Mouse (Mus musculus) cerebellum, adult 2 months (tissue): ENCODE data around the gene Mapk11. TPM values are rescaled to one million over a fixed set of nuclear protein-coding genes. Genes with fewer than 3 reads are reported as not detected.

ENCODE experiments used
- DNase-seq, 2 experiments: peaks; one replicate each; pipeline ENCODE4 v3.0.0; 2021
- H3K27ac ChIP-seq: fragments of 200-500 bp; 2 replicates; pipeline ENCODE4 v1.5.1; 2012; ENCODE audit warnings: low read length, control low read depth, inconsistent platforms; ENCODE audit not compliant: insufficient read depth
- H3K27me3 ChIP-seq: fragments of 200-500 bp; 2 replicates; pipeline ENCODE4 v1.6.1; 2012; ENCODE audit warnings: inconsistent platforms, mild to moderate bottlenecking, low read length, moderate library complexity; ENCODE audit not compliant: control insufficient read depth, insufficient read depth
- H3K4me1 ChIP-seq: fragments of 200-500 bp; 2 replicates; pipeline ENCODE4 v1.6.1; 2011; ENCODE audit warnings: low read length; ENCODE audit not compliant: control insufficient read depth, insufficient read depth
- H3K4me3 ChIP-seq: fragments of 200-500 bp; replicated peaks from 2 replicates; pipeline ENCODE3; 2011; ENCODE audit warnings: mild to moderate bottlenecking, low read depth, low read length, control low read depth; ENCODE audit not compliant: insufficient read depth
- CTCF ChIP-seq: fragments of 200-500 bp; IDR thresholded peaks from 2 replicates; pipeline ENCODE4 v1.5.1; 2011; ENCODE audit warnings: low read depth, mild to moderate bottlenecking, control low read depth, low read length, moderate library complexity, borderline replicate concordance; ENCODE audit not compliant: insufficient read depth
- POLR2A ChIP-seq: fragments of 200-500 bp; IDR thresholded peaks from 2 replicates; pipeline ENCODE4 v1.6.1; 2011; ENCODE audit warnings: low read length, control low read depth, borderline replicate concordance; ENCODE audit not compliant: insufficient read depth
- WGBS: fragments of 180-500 bp; shearing (Covaris S2); methylation state at CpG from one replicate; pipeline ENCODE4 v1.1.7; 2018; 5-methylcytosine and 5-hydroxymethylcytosine counted together
- polyA plus RNA-seq: library from polyadenylated mRNA; depleted of rRNA; stranded (reverse); fragments of >200 nt; gene quantifications from 2 replicates; pipeline ENCODE4 v1.2.3, GENCODE M21; 2012

Gene Mapk11
- polyA plus RNA-seq, 1 experiment: 64.1 TPM

DNA sequence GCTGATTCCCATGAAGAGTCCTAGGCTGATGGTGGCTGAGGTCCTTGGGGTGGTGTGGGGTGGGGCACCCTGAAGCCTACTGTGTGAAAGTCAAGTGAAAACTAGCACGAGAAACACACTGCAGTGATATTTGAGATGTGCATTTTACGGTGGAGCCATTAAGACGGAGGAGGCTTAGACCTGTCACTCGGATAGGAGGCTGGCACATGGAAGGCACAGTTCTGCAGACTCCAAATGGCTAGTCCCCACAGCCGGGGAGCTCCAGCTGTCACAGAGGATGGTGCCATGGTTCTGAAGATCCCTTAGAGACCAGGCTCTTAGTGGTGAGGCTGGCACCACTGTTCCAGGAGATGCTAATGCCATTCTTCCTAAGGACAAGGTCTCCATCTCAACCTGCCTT is 33.4 kb upstream of the Mapk11 start:
- 11% methylated on average over 5 of the region's 5 CpGs for WGBS
- DNase-seq: peak in 1 of 2 experiments; percentile 43
- peaks cover 34% of the 10 kb centered on the region; the same call in 1 of the 2 replicates for H3K4me1 ChIP-seq
- H3K4me3 ChIP-seq: no peak overlapping the region
- no peak for TF ChIP-seq CTCF
- no peak for TF ChIP-seq POLR2A
- peak overlapping the region; percentile 27 for H3K27ac ChIP-seq
- H3K27me3 ChIP-seq: no peaks in the 10 kb centered on the region

DNA sequence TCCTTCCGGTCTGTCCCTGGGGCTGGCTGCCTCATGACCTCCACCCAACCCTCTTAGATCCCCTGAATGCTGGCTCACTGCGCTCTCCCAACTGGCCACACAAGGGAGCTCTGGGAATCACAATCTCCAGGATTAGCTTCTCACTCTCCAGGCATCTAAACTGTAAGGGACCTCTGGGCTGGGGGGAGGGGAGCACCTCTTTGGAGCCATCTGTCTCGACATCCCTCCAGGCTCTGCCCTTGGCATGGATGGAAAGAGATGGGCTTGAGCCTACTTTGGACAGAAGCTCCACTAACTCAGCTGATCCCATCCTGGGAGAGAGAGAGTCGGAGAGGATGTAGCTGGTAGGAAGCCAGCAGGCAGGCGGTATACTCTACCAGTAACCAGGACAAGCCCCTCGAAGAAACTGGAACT is 32.9 kb upstream of the Mapk11 start:
- DNase-seq: peak; percentile 70 to 77
- H3K4me1 ChIP-seq: peaks cover 39% of the 10 kb centered on the region
- TF ChIP-seq POLR2A (no peak), CTCF (peak; percentile 12; the same call in 1 of the 2 replicates)
- H3K27me3 ChIP-seq: no peaks in the 10 kb centered on the region
- H3K4me3 ChIP-seq: no peak overlapping the region
- peak overlapping the region; percentile 27; the same call in 1 of the 2 replicates for H3K27ac ChIP-seq
- WGBS: 7% methylated on average over 6 of the region's 6 CpGs

DNA sequence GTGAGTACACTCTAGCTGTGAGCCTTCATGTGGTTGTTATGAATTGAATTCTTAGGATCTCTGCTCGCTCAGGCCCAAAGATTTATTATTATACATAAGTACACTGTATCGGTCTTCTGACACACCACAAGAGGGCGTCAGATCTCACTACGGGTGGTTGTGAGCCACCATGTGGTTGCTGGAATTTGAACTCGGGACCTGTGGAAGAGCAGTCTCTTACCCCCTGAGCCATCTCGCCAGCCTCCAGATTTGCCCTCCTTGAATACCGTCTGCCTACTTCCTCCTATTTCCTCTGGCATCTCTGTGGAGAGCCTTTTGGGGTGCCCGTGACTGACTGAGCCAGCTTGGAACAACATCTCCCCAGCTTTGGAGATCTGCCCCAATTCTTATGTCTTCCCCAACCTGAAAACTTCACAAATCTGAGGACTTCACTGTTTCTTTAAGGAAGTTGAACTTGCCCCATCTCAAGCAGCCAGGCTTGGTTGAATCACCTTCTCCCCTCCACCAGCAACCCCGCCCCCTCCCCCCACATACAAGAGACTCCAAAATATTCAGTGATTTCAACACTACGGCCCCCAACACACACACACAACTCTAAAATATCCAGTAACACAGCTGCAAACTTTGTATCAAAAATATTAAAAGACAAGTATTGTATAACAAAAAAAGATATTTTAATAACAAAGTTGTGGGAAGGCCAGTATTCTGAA is 32.3 kb upstream of the Mapk11 start:
- WGBS: 35% methylated on average over 10 of the region's 10 CpGs
- no peak for TF ChIP-seq POLR2A
- TF ChIP-seq CTCF: peak; percentile 22; the same call in 1 of the 2 replicates
- peaks cover 45% of the 10 kb centered on the region for H3K4me1 ChIP-seq
- DNase-seq: peak; percentile 34 to 43
- no peak overlapping the region for H3K4me3 ChIP-seq
- no peaks in the 10 kb centered on the region for H3K27me3 ChIP-seq
- H3K27ac ChIP-seq: no peak overlapping the region

DNA sequence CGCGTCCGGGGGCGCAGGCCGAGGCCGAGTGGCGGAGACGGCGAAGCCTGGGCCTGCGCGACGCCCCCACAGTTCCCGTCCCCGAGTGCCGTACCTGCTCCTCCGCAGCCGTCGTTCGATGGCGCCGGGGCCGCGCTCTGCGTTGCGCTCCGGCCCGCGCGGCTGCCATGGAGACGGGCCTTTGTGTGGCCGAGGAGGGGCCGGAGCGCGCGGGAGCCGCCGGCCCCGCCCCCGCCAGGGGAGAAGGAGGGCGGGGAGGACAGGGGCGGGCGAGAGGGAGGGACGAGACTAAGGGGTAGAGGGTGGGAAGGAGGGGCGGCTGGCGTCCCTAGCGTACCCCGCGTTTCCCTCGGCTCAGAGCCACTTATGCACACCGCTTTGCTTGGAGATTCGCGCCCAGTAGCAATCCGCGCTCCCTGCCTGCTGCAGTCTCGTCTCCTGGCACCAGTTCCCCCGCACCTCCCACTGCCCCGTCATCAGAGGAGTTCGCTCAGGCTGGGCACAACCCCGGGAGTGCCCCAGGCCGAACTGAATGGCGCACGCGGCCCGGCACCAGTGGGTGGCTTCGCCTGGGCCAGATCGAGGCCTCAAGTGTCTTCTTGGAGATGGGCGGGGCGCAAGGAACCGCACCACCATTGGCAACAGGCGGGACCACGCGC is 31.3 kb upstream of the Mapk11 start, which contains the start of gene Plxnb2:
Gene Plxnb2 (minus strand): TSS at position 218 of the 659 bp plus-strand sequence.
- peak; percentile 80 to 86 for DNase-seq
- Histone ChIP-seq H3K4me1 (peaks cover 52% of the 10 kb centered on the region), H3K27me3 (no peaks in the 10 kb centered on the region), H3K27ac (peak within 1 kb of the TSS; percentile 93), H3K4me3 (peak within 1 kb of the TSS; percentile 81)
- under 1% methylated on average over 63 of the region's 72 CpGs for WGBS
- TF ChIP-seq POLR2A: peak; percentile 56
- TF ChIP-seq CTCF: no peak

DNA sequence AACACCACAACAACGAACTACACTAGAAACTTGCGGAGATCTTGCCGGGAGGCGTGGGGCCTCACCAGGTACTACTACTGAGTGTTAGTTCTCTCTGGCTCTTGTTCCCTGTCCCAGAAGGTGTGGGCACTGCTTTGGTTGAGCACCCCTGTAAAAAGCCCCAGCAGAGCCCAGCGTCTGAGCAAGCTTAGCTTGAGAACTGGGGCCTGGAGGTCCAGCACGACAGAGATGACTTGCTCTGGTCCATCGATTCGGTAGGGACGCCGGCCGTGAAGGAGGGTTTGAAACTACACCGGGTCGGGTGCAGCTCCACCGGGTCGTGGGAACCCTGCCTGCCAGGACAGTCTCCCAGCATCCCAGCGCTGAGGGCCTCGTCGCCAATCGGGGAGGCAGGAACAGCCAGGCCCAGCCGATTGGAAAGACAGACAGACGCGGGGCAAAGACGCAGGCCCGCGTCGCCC is 30.7 kb upstream of the Mapk11 start:
- H3K4me1 ChIP-seq: peaks cover 58% of the 10 kb centered on the region
- H3K27me3 ChIP-seq: no peaks in the 10 kb centered on the region
- peak overlapping the region; percentile 81 for H3K4me3 ChIP-seq
- TF ChIP-seq POLR2A (no peak), CTCF (no peak)
- DNase-seq: peak in 1 of 2 experiments; percentile 73
- H3K27ac ChIP-seq: peak overlapping the region; percentile 93
- WGBS: under 1% methylated on average over 26 of the region's 26 CpGs

DNA sequence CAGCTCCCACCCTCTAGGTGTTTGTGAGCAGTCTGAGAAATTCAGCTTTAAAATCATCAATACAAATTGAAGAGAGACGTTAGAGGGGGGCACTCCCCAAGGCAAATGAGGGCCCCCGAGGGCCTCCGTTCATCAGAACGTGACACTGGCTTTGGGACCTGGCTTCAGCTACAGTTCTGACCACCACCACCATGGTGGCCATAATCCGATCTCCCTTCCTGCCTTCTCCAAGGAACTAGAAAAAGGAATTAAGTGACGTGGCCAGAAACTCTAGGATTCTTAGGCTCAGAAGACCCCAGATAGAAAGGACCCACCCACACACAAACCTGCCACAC is 30.2 kb upstream of the Mapk11 start:
- Histone ChIP-seq H3K27ac (peak overlapping the region; percentile 93), H3K27me3 (no peaks in the 10 kb centered on the region), H3K4me3 (peak overlapping the region; percentile 81), H3K4me1 (peaks cover 58% of the 10 kb centered on the region)
- WGBS: 3% methylated on average over 6 of the region's 6 CpGs
- TF ChIP-seq POLR2A: no peak
- no peak for TF ChIP-seq CTCF
- DNase-seq: no peak

DNA sequence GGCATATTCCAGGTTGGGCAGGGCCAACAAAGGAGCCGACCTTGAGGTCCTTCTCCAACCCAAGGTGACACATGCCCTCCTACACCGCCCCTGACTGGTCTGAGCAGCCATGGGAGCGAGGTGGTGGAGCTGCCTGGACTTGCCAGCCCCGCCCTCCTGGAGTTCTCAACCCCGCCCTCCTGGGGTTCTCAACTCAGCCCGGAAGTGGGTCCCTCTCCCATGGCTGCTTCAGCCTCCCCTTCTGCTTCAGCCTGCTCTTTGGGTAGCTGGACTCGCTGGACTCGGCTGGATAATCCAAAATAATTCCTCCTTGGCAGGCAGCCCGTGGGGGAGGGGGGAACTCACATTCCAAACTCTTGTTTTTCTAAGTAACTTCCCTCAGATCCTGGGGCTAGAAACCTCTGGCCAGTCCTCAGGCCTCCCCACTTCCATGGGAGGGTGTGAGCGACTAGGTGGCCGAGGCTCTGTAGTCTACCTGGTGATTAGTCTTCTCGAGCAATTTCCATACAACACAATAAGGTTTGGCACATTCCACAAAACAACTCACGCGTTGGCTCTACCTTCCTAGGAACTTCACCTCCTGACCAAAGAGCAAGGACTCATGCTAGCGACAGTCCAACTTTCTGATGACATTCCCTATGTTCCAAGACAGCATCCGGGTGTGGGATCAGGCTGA is 29.7 kb upstream of the Mapk11 start:
- Histone ChIP-seq H3K4me1 (peaks cover 58% of the 10 kb centered on the region), H3K4me3 (peak overlapping the region; percentile 81), H3K27ac (peak overlapping the region; percentile 93), H3K27me3 (no peaks in the 10 kb centered on the region)
- peak; percentile 69 to 74 for DNase-seq
- TF ChIP-seq POLR2A: no peak
- no peak for TF ChIP-seq CTCF
- 2% methylated on average over 16 of the region's 16 CpGs for WGBS

DNA sequence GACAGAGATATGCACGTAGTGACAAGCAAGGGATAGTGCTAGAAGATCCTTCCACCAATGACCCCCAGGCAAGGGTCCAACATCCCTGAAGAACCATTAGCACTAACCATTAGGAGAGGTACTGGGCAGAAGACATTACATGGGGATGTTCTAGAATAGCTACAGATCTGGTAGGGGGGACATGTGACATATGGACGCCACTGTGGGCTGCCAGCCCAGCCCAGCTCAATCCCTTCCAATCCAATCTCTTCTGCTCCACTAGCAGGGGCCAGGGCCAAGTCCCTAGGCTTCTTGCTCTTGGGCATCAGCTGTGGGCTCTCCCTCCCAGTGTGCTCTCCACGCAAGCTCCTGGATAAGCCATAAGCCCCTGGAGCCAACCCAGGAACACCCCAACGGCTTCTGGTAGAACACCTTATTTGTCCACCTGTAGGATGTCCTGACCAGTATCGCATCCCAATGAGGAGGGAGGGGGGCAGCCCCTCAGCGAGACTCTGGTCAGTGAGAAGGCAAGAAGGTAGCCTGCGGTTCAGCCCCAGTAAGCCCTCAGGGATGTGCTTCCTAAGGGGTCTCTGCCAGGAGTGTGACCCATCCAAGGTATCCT is 28.9 kb upstream of the Mapk11 start:
- no peak for TF ChIP-seq CTCF
- TF ChIP-seq POLR2A: no peak; the same call in 1 of the 2 replicates
- 6% methylated on average over 7 of the region's 7 CpGs for WGBS
- H3K4me1 ChIP-seq: peaks cover 53% of the 10 kb centered on the region
- no peaks in the 10 kb centered on the region for H3K27me3 ChIP-seq
- peak overlapping the region; percentile 93 for H3K27ac ChIP-seq
- peak overlapping the region; percentile 81 for H3K4me3 ChIP-seq
- peak; percentile 90 to 94 for DNase-seq
